Mouse (Mus musculus): Measurements from ENCODE around the gene Sigirr.

The Sigirr gene

DNA sequence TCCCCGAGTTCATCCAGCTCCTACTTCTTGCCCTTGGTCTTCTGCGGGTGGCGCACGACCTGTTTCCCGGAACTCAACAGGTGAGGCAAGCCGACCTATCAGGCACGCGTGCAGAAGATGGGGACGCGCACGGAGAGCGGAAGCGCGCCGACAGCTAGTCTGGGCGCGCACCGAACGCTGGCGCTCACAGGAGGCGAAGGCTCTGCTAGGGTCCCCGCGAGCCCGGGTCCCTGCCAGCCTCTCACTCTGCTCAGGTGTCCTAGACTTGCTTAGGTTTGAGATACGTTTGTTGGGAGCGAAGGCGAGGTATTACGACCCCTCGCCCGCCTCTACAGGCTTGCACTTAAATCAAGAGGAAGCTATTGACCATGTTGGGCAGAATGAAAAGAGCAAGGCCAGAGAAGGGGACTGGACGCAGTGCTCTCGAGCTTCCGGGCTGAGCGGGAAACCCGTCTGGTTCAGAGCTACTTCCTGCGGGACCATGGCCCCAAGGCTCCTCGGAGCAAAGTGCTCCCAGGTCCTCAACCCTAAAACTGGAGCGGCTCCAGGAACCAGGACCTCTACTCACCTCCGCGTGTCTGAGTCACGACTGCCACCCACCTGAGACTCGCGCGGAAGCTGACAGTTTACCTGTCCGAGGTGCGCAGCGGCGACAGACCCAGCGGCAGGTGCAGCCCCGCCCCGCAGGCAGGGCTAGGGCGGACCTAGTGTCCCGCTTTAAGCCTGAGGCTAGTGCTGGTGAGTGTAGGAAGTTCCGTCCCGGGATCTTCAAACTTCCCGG, at the start of gene Sigirr:
Sigirr (minus strand) TSS at position 662 of the 781 bp plus-strand sequence.
- DNase-seq (ENCODE audit: low spot score): no peak

DNA sequence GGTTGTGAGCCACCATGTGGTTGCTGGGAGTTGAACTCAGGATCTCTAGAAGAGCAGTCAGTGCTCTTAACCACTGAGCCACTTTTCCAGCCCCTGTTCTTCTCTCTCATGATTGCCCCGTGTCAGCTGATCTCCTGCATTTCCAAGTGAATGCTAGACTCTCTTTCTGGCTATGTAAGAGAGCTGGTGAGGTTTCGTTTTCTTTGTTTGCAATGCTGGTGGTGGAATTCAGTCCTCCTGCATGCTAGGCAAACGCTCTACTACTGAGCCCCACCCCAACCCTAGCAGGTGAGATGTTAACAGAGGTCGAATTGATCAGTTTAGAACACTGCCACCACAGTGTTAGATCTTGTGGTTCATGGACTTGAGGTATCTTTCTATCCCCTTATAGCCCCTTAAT, 48.3 kb upstream of the Sigirr start:
- DNase-seq (ENCODE audit: low spot score): no peak

DNA sequence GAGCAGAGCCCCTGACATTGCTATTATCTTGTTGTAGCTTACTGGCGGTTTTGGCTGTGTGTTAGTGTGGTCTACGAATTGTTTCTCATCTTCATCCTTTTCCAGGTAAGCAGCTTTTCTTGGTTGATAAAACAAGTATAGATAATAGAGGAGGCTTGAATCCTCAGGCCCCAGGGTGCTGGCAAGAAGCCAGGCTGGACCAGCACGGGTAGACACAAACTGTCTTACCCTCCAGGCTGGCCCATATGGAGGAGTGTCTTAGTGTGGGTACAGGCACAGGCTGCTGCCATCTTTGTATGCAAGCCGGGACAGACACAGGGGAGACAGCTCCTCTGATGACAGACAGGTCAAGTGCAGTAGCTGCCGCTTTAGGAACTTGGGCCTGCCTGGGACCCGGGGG, 46.7 kb upstream of the Sigirr start:
- DNase-seq (ENCODE audit: low spot score): no peak

DNA sequence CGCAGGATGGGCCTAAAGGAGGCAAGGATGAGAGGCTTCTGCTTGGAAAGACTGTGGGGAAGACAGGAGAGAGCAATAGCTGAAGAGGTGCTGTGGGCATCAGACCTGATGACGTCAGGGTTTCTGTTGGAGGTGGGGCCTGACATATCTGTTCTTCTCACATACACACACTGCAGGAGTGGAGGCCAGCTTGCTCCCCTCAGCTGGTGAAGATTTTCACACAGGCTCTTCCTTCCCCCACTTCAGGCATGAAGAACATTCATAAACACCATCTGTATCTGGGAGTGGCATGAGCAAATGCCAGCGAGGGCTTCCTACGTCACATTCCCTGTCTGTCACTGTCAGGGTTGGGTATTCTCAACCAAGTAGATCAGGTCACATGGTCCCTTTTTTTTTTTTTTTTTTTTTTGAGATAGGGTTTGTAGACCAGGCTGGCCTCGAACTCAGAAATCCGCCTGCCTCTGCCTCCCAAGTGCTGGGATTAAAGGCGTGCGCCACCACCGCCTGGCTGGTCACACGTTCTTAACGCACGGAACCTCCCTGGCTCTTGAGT, 45.7 kb upstream of the Sigirr start:
- DNase-seq (ENCODE audit: low spot score): no peak

DNA sequence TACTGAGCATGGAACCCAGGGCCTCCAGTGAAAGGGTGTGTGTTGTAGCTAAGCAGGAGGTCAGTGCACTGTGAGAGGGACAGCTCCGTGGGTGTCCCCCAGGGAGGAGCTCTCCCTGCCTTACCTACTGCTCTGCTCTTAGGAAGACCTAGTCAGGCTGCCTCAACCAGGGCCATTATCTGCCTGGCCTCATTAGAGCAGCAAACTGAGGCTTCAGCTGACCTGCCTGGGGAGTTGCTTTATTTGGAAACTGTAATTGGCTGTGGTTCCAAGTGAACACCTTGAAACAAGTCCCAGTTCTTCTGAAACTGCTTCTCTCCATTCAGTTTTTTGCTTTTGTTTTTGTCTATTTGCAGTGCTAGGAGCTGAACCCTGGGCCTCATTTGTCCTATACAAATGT, 45.0 kb upstream of the Sigirr start:
- DNase-seq (ENCODE audit: low spot score): no peak

DNA sequence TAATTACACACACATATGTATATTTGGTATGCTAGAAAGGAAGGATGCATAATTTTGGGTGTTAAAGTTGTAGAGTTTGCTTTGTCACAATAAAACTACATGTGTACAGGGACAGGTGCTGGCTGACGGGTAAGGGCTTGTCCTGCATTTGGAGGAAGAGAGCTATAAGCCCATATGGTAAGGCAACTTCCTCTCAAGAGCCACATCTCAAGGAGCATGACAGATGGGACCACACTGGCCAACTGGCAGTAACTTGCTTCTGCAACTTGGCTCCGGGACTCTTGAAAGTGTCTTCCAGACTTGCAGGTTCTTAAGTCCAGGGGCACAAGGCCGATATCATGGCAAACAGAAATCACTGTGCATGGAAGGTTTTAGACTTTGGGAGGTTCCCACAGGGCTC, 44.3 kb upstream of the Sigirr start:
- no peak for DNase-seq (ENCODE audit: low spot score)

DNA sequence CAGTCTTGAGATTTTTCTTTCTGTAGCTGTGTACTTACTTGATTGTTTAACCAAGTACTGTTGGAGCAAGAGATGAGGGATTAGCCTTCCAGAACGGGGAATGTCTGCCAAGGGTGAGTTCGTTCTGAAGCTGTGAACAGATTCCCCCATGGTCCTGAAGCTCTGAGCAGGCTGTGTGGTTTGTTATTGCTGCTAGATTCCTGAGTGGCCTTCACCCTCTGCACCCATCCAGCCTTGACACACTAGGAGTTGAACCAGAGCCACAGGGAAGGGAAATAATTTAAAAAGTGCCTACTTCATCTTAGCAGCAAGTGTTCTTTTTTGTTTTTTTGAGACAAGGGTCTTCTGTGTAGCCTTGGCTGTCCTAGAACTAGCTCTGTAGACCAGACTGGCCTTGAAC, 43.5 kb upstream of the Sigirr start:
- DNase-seq (ENCODE audit: low spot score): no peak

DNA sequence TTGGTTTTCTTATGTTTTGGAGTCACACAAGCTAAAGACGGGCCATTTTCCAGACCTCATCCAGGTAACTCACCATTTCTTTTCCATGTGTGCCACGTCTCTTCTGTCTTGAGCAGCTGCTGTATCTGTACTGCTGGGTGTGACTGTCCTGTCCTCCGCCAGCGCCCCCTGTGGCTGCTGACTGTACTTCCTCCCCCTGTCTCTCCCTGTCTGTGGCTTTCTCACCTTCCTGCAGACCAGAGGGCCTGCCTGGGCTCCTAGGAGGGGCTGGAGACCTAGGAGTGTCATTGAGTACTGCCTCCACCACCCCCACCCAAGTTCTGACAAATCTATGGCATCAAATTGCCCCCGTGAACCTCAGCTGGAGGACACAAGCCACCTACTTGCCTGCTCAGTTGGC, 42.7 kb upstream of the Sigirr start:
- no peak for DNase-seq (ENCODE audit: low spot score)

DNA sequence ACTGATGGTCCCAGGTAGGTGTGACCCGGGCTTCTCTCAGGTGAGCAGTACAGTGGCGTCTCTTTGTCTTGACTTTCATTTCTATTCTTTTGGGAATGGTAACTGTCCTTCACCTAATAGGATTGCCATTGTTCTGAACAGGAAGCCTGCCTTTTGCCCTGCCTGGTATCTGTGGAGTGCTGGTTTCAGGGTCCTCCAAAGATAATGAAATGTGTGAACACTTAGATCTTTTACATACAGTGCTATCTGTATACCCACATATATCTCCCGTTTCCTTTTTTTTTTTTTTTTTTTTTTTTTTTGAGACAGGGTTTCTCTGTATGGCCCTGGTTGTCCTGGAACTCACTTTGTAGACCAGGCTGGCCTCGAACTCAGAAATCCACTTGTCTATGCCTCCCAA, 41.0 kb upstream of the Sigirr start:
- no peak for DNase-seq (ENCODE audit: low spot score)

DNA sequence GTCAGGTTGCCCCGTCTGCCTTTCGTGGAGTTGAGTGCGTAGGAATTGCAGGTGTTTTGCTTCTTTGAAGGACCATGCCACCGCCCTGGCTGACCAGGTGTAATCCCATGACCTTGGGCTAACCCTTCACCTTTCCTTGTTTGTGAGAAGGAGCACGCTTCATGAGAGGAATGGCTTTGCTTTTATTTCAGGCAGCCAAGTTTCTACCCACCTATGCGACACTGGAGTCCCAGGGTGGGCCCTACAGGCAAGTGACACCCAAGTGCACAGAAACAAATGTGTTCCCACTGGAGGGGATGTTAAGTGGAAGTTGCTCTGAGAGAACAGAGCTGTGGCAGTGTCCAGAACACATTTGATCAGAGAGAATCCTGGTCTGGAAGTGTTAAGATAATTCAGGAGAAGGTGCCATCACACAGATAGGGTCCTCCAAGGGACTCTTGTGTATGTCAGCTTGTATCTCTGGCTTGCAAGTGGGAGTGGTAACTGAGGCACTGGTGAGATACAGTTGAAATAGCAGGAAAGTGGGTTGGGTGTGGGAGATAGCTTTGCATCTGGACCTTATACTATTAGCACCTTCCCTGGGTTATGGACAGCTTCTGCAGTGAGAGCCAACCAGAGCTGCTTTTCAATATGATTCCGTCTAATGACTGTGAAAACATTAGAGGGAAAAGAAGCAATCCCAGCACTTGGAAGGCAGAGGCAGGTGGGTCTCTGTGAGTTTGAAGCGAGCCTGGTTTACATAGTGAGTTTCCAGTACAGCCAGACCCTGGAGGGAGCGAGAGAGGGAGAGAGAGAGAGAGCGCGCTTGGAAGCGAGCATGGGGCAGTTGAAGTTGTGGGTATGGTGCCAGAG, 31.8 kb upstream of the Sigirr start:
- DNase-seq (ENCODE audit: low spot score): no peak

DNA sequence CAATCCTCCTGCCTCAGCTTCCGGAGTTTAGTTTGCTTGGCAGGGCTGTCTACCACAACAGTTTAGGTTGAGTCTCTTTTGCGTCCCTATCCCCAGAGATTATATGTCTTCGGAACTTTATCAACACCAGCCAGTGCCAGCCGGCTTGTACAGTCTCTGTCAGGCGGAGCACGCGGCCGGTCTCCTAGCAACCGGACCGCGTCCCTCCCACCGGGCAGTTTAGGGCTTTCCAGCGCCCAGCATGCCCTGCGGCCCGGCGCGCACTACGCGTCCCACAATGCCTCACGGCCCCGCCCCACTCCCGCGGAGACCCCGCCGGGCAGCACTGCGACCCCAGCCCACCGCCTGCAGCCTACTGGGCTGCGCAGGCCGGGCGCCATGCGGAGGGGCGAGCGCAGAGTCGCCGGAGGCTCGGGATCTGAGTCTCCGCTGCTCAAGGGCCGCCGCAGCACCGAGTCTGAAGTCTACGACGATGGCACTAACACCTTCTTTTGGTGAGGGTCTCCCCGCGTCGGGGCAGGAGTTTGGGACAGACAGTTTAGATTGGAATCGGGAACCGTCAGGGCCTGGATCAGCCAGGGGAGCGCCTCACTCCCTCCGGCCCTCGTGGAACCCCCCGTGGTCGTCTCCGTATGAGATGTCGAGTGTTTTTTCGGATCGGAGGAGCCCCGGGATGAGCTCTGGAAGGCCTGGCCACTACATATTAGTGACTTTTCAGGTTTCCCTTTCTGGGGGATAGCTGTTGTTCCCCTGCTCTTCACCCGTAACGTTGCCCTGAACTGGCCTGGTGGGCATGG, 30.9 kb upstream of the Sigirr start:
- peak; percentile 65 for DNase-seq (ENCODE audit: low spot score)

DNA sequence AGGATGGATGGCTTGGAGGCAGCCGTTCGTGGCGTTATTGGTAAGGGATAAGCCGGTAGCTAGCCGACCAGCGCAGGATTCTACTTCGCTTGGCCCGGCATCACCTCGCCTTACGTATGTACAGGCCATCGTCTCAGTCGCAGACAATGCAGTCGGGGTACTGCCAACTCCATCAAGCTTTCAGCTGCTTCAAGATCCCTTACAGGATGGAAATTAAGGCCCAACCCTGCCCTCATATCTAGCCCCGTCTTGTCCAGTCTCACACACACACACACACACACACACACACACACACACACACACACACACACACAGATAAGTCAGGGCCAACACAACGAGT, 23.1 kb upstream of the Sigirr start:
- DNase-seq (ENCODE audit: low spot score): no peak

DNA sequence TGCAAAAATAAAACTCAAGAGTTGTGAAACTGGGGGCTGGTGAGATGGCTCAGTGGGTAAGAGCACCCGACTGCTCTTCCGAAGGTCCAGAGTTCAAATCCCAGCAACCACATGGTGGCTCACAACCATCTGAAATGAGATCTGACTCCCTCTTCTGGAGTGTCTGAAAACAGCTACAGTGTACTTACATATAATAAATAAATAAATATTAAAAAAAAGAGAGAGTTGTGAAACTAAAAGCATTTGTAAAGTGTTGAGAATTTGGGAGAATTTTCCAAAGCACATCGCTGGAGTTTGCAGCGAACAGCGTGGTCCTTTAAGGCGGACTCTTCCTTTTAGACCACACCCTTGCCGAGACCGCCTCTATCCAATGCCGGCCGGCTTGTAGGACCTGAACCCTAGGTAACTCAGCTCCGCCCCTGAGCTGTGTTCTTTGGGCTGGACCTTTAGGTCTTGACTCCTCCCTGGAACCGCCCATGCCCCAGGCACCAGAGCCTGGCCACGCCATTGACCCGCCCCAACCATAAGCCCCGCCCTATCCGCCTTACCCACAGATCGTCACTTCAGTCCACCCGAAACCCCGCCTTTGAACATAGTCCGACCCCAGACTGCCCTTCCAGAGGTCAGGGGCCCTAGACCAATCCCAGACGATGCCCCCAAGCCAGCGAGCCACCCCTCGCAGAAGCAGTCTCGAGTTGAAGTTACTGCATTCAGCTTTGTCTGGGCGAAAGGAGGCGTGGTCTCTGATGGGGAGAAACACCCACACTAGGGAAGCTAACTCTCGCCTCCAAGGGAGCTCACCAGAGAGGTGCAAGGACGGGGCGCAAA, 22.5 kb upstream of the Sigirr start:
- DNase-seq (ENCODE audit: low spot score): peak; percentile 74

DNA sequence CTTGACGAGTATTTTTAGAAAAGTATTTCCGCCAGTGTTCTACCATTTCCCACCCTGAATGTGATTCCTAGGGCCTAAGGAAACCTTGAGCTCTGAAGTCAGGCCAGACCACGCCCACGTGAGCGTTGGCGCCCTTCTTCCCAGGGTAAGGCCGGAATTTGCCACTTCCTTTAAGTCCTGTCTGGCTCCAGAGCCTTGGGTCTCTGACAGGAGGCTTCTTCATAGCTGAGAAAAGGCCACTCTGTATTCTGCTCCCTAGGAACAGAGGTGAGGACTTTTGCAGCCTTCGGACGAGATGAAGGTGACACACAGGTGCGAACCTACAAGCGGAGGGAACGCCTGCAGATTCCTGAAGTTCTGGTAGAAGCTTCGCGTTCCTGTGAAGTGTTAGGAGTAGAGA, 21.9 kb upstream of the Sigirr start, which contains the start of gene Ptdss2:
Ptdss2 (plus strand) TSS at position 138 of the 400 bp plus-strand sequence.
- no peak for DNase-seq (ENCODE audit: low spot score)

DNA sequence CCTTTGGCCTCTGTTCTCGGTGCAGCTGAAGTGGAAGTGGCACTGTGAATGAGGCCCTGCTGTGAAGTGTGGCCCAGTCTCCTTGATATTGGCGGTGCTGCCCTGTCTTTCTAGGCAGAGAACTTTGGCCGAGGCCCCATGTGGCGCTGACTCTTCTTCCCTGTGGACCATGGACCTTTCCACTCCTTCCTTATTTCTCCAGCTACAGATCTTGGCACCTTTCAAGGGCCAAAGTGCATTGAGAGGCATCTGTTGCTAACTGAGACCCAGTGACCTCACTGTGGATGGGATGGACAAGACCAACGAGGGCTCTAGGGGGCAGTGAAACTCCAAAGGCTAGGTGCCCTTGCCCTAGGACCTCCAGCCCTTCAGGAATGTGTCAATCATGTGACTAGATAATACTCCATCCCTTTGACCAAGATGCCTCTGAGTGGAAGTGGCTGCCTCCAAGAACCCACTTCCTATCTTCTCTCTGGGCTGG, 20.7 kb upstream of the Sigirr start:
- DNase-seq (ENCODE audit: low spot score): no peak

DNA sequence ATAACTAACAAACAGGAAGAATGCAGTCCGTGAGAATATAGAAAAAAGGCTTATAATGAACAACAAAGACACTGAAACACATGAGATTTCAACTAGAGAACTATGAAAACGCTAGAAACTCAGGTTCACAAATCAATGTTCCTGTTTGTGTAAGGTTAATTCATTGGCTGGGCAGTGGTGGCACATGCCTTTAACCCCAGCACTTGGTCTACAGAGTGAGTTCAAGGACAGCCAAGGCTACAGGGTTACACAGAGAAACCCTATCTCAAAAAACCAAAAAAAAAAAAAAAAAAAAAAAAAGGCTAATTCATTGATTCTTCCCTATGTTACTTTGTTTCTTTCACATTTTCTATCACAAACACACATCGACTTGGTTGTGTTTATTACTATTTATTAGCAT, 20.2 kb upstream of the Sigirr start:
- no peak for DNase-seq (ENCODE audit: low spot score)

DNA sequence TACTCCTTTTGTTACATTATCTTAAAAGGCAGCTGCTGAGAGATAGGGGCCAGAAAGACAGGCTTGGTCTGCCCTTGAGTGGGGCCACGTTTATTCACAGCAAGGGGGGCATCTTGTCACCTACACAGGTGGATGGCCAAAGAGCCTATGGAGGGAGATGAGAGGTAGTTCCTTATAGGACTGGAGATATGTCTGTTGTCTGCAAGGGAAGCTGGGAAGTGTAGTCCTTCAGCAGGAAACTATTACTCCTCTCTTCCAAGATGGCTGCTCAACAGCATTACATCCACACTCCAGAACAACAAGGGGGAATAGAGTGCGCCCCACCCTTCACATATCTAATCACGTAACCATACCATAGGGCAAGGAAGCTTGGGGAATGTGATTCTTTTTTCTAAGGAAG, 19.1 kb upstream of the Sigirr start:
- no peak for DNase-seq (ENCODE audit: low spot score)

DNA sequence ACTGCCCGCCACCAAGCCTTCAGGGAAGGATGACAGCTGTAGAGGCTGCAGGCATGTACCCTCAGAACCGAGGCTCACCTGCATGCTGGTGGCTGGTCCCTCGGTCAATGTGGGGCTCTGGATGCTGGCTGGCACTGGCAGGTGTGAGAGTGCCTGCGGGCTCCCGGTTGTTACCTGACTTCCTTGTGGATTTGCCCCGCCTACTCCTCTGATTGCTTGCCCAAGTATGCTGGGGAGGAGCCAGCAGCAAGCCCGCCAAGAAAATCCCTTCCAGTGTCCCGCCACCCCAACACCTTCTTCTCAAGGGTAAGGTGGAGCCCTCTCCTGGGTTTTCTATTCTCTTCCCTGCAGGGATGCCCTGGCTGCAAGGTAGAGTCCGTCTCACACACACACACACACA, 17.3 kb upstream of the Sigirr start, which contains the start of gene Ano9:
Ano9 (minus strand) TSS at position 171 of the 400 bp plus-strand sequence.
- no peak for DNase-seq (ENCODE audit: low spot score)

DNA sequence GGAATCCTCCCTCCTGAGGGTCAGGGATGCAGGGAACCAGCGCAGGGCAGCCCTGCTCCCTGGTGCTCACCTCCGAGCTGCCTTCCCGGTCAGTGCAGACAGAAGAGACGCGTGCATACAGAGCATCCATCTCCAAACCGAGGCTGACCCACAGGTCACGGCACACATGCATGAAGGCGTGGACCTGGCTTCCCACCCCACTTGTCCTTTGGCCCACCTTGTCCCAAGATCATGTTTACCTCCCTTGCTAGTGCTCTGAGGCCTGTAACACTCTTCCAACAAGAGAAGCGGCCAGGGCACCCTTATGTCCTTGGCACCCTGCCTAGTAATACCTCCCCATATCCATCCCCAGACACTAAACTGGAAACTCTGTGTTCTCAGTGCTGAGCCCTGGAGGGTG, 15.5 kb upstream of the Sigirr start:
- no peak for DNase-seq (ENCODE audit: low spot score)

DNA sequence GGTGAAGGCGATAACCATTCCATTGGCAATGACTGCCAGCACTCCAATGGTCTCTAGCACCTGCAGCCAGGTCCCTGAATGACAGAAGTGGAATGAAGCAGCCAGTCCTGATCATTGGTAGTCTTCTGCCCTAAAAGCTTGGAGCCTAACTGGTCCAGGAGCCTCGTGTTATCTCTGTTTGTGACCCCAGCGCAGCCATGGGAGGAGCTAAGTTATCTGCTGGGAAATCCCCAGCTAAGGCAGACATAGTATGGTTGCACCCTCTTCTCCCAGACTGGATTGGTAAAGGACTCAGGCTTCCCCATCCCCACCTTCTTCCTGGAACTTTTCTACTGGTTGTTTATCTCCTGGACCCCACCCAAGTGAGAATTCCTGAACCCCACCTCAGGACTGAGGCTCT, 2.8 kb upstream of the Sigirr start:
- no peak for DNase-seq (ENCODE audit: low spot score)

DNA sequence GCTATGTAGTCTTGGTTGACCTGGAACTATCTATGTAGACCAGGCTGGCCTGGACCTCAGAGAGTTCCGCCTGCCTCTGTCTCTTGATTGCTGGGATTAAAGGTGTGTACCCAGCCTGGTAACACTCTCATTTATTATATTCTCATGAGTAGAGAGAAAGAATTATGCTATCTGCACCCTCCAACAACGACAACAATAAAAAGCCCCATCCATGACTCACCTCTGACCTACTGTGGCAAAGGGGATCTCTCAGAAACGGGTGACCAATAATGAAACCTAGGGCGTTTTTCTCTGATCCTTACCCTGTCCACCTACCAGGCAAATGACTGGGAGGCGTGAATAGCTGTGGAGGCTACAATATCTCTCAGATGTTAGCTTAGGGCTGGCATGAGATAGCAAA, 3.2 kb downstream of the Sigirr start:
- no peak for DNase-seq (ENCODE audit: low spot score)
